Mouse (Mus musculus): Measurements from ENCODE around the gene Dvl1. TPM values are rescaled to one million over a fixed set of nuclear protein-coding genes. Genes with fewer than 3 reads are reported as not detected.

The Dvl1 gene
- polyA plus RNA-seq (2015; fragmentation: Nextera tagmentation; extraction: Ambion mirVana) = 7.8 and 8.5 TPM in 2 replicates

- H3K9ac ChIP-seq = peak within 1 kb of the TSS; percentile 95
- 3% methylated on average over 51 of the region's 65 CpGs for whole genome bisulfite sequencing
- H3K9me3 ChIP-seq = no peaks in the 10 kb centered on the region
- peaks cover 5% of the 10 kb centered on the region for H3K27me3 ChIP-seq
- H3K4me1 ChIP-seq (replicated peaks) = peaks cover 54% of the 10 kb centered on the region
- H3K4me2 ChIP-seq = peak within 1 kb of the TSS; percentile 97
- peak within 1 kb of the TSS; percentile 90 for H3K27ac ChIP-seq
- H3K36me3 ChIP-seq = no peaks in the 10 kb centered on the region
- H3K4me3 ChIP-seq = peak within 1 kb of the TSS; percentile 92
- peak; percentile 87 for ATAC-seq (ENCODE audit: low FRiP score)
These were observed at the start of gene Dvl1 for GRCm38 (mm10) chr4:155846871-155847578. Gene Dvl1 (plus strand): TSS chr4:155847402.

- WGBS = 94% methylated on average over 1 of the region's 1 CpGs
These were observed 45.1 kb upstream of the Dvl1 start for GRCm38 (mm10) chr4:155802075-155802474.

GRCm38 (mm10) chr4:155802741-155803339 lies 44.4 kb upstream of the Dvl1 start, which contains the start of gene Mrpl20:
Gene Mrpl20 (plus strand): TSS chr4:155802878.
- H3K36me3 ChIP-seq = peaks cover 22% of the 10 kb centered on the region
- H3K27ac ChIP-seq = peak within 1 kb of the TSS; percentile 81
- H3K9me3 ChIP-seq = no peaks in the 10 kb centered on the region
- H3K4me1 ChIP-seq (replicated peaks) = peaks cover 24% of the 10 kb centered on the region
- 10% methylated on average over 12 of the region's 12 CpGs for WGBS
- peak within 1 kb of the TSS; percentile 82 for H3K4me2 ChIP-seq
- H3K9ac ChIP-seq = peak within 1 kb of the TSS; percentile 94
- ATAC-seq (ENCODE audit: low FRiP score) = peak; percentile 79
- H3K27me3 ChIP-seq = 0 out of 2 replicates have a peak, but pooled peaks cover 8% of the 10 kb centered on the region
- peak within 1 kb of the TSS; percentile 92 for H3K4me3 ChIP-seq

More at GRCm38 (mm10) chr4:155802075-155802474, 45.1 kb upstream of the Dvl1 start:
- 0 out of 2 replicates have a peak, but pooled peaks cover 8% of the 10 kb centered on the region for H3K27me3 ChIP-seq
- no peak overlapping the region for H3K4me2 ChIP-seq
- H3K4me1 ChIP-seq (replicated peaks) = peaks cover 24% of the 10 kb centered on the region
- H3K9ac ChIP-seq = no peak overlapping the region
- no peak overlapping the region for H3K27ac ChIP-seq
- ATAC-seq (ENCODE audit: low FRiP score) = no peak
- no peak overlapping the region for H3K4me3 ChIP-seq
- no peaks in the 10 kb centered on the region for H3K9me3 ChIP-seq
- H3K36me3 ChIP-seq = peaks cover 16% of the 10 kb centered on the region

- Histone ChIP-seq H3K36me3 (peaks cover 29% of the 10 kb centered on the region), H3K4me3 (peak overlapping the region; percentile 92), H3K9ac (peak overlapping the region; percentile 94), H3K27me3 (0 out of 2 replicates have a peak, but pooled peaks cover 8% of the 10 kb centered on the region), H3K4me2 (peak overlapping the region; percentile 82), H3K27ac (peak overlapping the region; percentile 81), H3K9me3 (no peaks in the 10 kb centered on the region), H3K4me1 (replicated peaks) (peaks cover 24% of the 10 kb centered on the region)
- ATAC-seq (ENCODE audit: low FRiP score) = peak; percentile 97
- under 1% methylated on average over 55 of the region's 58 CpGs for WGBS
These were observed 43.7 kb upstream of the Dvl1 start for GRCm38 (mm10) chr4:155803340-155804041.

- no peak overlapping the region for H3K27ac ChIP-seq
- H3K4me3 ChIP-seq = no peak overlapping the region
- no peak overlapping the region for H3K9ac ChIP-seq
- ATAC-seq (ENCODE audit: low FRiP score) = no peak
- no peaks in the 10 kb centered on the region for H3K9me3 ChIP-seq
- WGBS = 86% methylated on average over 3 of the region's 3 CpGs
- H3K36me3 ChIP-seq = peaks cover 54% of the 10 kb centered on the region
- no peak overlapping the region for H3K4me2 ChIP-seq
- no peaks in the 10 kb centered on the region for H3K27me3 ChIP-seq
- peaks cover 31% of the 10 kb centered on the region for H3K4me1 ChIP-seq (replicated peaks)
These were observed 39.4 kb upstream of the Dvl1 start for GRCm38 (mm10) chr4:155807841-155808240.

- under 1% methylated on average over 60 of the region's 60 CpGs for WGBS
- Histone ChIP-seq H3K36me3 (peaks cover 72% of the 10 kb centered on the region), H3K9ac (peak within 1 kb of the TSS; percentile 100), H3K4me3 (peak within 1 kb of the TSS; percentile 100), H3K9me3 (no peaks in the 10 kb centered on the region), H3K4me2 (peak within 1 kb of the TSS; percentile 97), H3K27ac (peak within 1 kb of the TSS; percentile 92), H3K27me3 (no peaks in the 10 kb centered on the region), H3K4me1 (replicated peaks) (peaks cover 32% of the 10 kb centered on the region)
- peak; percentile 99 for ATAC-seq (ENCODE audit: low FRiP score)
These were observed 35.1 kb upstream of the Dvl1 start, which contains the start of gene Ccnl2 for GRCm38 (mm10) chr4:155811929-155812664. Gene Ccnl2 (plus strand): TSS chr4:155812489.

- peak overlapping the region; percentile 100 for H3K4me3 ChIP-seq
- peak overlapping the region; percentile 92 for H3K27ac ChIP-seq
- peaks cover 73% of the 10 kb centered on the region for H3K36me3 ChIP-seq
- H3K9me3 ChIP-seq = no peaks in the 10 kb centered on the region
- H3K4me1 ChIP-seq (replicated peaks) = peaks cover 32% of the 10 kb centered on the region
- peak overlapping the region; percentile 97 for H3K4me2 ChIP-seq
- H3K27me3 ChIP-seq = no peaks in the 10 kb centered on the region
- ATAC-seq (ENCODE audit: low FRiP score) = peak; percentile 53
- WGBS = 1% methylated on average over 43 of the region's 49 CpGs
- peak overlapping the region; percentile 100 for H3K9ac ChIP-seq
These were observed 34.5 kb upstream of the Dvl1 start for GRCm38 (mm10) chr4:155812665-155813181.

- Histone ChIP-seq H3K9me3 (no peaks in the 10 kb centered on the region), H3K9ac (no peak overlapping the region), H3K4me3 (no peak overlapping the region), H3K36me3 (peaks cover 87% of the 10 kb centered on the region), H3K4me2 (no peak overlapping the region), H3K27ac (no peak overlapping the region), H3K4me1 (replicated peaks) (peaks cover 22% of the 10 kb centered on the region), H3K27me3 (no peaks in the 10 kb centered on the region)
- ATAC-seq (ENCODE audit: low FRiP score) = no peak
- 81% methylated on average over 4 of the region's 4 CpGs for WGBS
These were observed 29.7 kb upstream of the Dvl1 start for GRCm38 (mm10) chr4:155817533-155817932.

GRCm38 (mm10) chr4:155821025-155821424 lies 26.2 kb upstream of the Dvl1 start:
- 80% methylated on average over 7 of the region's 7 CpGs for whole genome bisulfite sequencing
- Histone ChIP-seq H3K4me1 (replicated peaks) (no peaks in the 10 kb centered on the region), H3K4me2 (no peak overlapping the region), H3K27ac (no peak overlapping the region), H3K27me3 (no peaks in the 10 kb centered on the region), H3K4me3 (no peak overlapping the region), H3K9ac (no peak overlapping the region), H3K9me3 (no peaks in the 10 kb centered on the region), H3K36me3 (peaks cover 95% of the 10 kb centered on the region)
- no peak for ATAC-seq (ENCODE audit: low FRiP score)

- ATAC-seq (ENCODE audit: low FRiP score) = no peak
These were observed 23.8 kb upstream of the Dvl1 start for GRCm38 (mm10) chr4:155823443-155823842.

GRCm38 (mm10) chr4:155829866-155830265 lies 17.3 kb upstream of the Dvl1 start:
- Histone ChIP-seq H3K9me3 (no peaks in the 10 kb centered on the region), H3K4me1 (replicated peaks) (peaks cover 29% of the 10 kb centered on the region), H3K9ac (no peak overlapping the region), H3K4me2 (no peak overlapping the region), H3K27ac (no peak overlapping the region), H3K27me3 (no peaks in the 10 kb centered on the region), H3K36me3 (peaks cover 25% of the 10 kb centered on the region), H3K4me3 (no peak overlapping the region)
- no peak for ATAC-seq (ENCODE audit: low FRiP score)
- WGBS = 93% methylated on average over 4 of the region's 4 CpGs

More at GRCm38 (mm10) chr4:155823443-155823842, 23.8 kb upstream of the Dvl1 start:
- Histone ChIP-seq H3K4me2 (no peak overlapping the region), H3K27ac (no peak overlapping the region), H3K27me3 (no peaks in the 10 kb centered on the region), H3K9ac (no peak overlapping the region), H3K4me3 (no peak overlapping the region), H3K4me1 (replicated peaks) (no peaks in the 10 kb centered on the region), H3K36me3 (peaks cover 88% of the 10 kb centered on the region), H3K9me3 (no peaks in the 10 kb centered on the region)
- WGBS = 98% methylated on average over 16 of the region's 16 CpGs
